Mouse (Mus musculus) thymus, adult 18-20 months (tissue): ENCODE data around the gene Vhl.

Experiments
- DNase-seq, 2 experiments: peaks; one replicate each; pipeline ENCODE4 v3.0.0; 2022; ENCODE audit warnings: mixed read lengths in 2 of 2

The Vhl gene

GRCm38 (mm10) chr6:113623941-113624751 is at the start of gene Vhl:
Gene Vhl, plus strand, starts transcription at chr6:113623959.
- DNase-seq = peak; percentile 71 to 77

DNA sequence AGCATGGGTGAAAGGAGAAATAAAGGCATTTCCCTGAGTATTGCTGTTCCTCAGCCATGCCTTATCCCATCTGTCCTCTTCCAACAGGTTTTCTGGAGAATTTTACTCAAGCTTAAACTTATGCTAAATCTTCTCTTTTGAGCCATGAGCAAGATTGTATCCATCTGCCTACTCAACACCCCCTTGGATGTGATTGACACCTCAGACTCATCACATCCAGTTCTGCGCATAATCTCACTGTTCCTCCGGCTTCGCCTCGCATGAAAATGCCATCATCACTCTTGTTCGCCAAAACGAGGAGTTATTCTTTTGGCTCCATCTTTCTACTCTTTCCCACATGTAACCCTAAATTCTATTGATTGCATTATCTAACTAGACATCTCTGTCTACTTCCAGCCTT is 47.7 kb upstream of the Vhl start:
- no peak for DNase-seq

DNA sequence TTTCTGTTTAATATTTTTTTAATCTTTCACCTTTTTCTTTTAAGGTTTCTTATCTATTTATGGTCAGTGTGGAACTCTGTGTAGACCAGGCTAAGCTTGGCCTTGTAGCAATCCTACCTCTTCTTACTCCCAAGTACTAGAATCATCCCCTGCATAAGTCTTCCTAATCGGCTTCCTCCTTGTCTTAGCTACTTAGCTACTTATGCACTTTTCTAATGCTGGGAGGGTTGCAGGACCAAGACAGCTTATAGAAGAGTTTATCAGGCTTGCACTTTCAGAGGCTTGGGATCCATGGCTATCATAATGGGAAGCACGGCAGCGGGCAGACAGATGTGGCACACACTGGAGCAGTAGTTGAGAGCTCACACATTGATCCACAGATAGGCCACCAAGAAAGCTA is 44.5 kb upstream of the Vhl start:
- no peak for DNase-seq

- no peak for DNase-seq
These were observed 40.7 kb upstream of the Vhl start for GRCm38 (mm10) chr6:113583023-113583422.

- no peak for DNase-seq
These were observed 38.7 kb upstream of the Vhl start for GRCm38 (mm10) chr6:113585065-113585464.

DNA sequence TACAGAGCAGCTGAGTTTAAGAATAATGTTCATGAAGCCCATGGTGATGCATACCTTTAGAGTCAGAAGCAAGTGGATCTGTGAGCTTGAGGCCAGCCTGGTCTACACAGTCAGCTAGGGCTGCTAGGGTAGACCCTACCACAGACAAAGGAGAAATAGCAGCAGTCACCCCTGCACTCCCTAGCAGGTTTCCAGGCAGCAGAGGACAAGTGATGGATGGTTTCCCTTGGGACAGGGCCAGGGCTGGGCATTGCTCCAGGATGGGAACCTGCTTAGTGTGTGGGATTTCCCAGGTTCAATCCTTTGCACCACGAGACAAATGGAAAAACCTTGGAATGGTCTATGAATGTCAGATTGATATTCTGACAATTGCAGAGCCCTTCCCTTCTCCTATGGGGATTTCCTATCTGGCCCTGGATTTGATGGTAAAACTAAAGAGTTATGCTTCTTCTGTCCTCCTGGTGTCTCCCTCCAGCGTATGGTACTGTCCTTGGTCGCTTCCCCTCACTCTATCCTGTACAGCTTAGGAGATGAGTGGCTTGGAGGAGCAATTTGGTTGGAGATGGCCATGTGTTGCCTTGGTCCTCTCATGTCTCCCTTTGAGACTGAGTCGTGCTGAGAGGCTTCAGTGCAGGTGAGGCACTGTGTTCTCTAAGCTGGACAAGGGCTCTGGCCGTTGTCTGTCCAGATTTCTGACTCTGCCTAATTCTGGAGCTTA is 37.1 kb upstream of the Vhl start:
- DNase-seq = no peak

DNA sequence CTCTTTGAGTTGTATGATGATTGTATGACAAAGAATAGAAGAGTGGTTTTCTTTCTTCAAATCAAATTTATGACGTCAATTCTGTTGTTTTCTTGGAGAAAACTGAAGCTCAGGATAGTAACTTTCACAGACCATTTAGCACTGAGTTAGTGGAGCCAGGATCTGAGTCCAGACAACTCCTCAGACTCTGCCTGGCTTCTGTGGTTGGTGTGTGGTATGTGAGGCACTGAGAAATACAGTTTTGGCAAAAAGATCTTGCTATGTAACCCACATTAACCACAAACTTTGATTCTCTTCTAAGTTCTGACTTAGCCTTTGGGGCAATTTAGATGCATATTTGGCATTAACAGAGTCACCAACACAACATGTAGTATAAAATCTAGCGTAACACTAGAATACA is 31.1 kb upstream of the Vhl start:
- no peak for DNase-seq

- no peak for DNase-seq
These were observed 25.8 kb upstream of the Vhl start for GRCm38 (mm10) chr6:113597945-113598344.

DNA sequence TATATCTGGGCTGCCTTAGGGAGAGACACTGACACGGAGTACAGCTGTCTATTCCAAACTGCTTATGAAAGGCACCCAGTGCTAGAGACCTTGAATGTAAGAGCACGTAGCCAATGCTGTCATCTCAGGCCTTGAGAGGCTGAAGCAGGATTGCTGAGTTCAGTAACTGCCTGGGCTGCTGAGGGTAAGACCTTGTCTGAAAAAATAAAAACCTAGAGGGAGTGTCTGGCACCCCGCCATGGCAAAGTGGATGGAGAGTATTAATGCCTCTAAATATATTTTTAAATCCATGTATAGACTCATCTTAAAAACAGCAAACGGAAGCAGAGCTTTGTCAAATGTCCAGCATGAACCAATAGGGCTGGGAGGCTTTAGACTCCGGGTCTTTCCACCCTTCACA is 23.9 kb upstream of the Vhl start:
- no peak for DNase-seq

DNA sequence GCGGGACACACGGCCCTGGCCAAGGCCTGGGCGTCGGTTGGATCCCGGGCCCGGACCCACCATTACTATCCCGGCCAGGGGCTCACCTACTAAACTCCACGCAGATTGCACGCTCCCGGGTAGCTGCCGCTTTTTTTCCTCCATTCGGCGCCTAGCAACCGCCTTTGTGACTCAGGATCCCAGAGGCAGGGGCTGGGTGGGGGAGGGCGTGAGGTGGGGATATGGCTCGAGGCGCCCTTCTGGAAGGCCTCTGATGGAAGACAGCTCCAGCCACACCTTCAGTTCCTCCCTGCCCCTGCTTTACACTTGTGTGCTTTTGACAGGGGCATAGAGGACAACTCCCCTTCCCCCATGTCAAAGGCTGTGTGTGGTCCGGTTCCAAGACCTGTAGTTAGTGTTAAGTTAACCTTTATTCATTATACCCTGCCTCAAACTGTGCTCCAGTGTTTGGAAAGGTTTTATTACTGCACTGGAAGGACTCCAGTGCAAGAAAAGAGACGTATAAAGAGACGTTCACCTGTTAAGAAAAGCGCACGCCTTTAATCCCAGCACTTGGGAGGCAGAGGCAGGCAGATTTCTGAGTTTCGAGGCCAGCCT is 23.1 kb upstream of the Vhl start, which contains the start of gene Fancd2os:
TSS of gene Fancd2os (minus strand) at position 173 of the 597 bp plus-strand sequence.
- DNase-seq = no peak

DNA sequence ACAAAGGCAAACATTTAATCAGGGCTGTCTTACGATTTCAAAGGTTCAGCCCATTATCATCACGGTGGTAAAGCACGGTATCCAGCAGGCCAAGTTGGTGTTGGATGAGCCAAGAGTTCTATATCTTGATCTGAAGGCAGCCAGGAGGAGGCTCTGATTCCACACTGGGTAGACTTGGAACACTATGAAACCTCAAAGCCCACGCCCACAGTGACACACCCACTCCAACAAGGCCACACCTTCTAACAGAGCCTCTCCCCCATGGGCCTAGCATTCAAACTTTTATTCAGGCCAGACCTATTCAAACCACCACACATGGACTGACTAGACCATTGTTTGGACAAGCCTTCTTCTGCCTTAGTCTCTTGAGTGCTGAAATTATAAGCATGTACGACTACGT is 20.9 kb upstream of the Vhl start:
- DNase-seq = no peak

- DNase-seq = peak in 1 of 2 experiments; percentile 9
These were observed 19.8 kb upstream of the Vhl start for GRCm38 (mm10) chr6:113603993-113604392.

GRCm38 (mm10) chr6:113604432-113605223 is 19.1 kb upstream of the Vhl start, which contains the start of gene Brk1:
Gene Brk1, plus strand, starts transcription at chr6:113604772.
- peak; percentile 77 to 85 for DNase-seq

DNA sequence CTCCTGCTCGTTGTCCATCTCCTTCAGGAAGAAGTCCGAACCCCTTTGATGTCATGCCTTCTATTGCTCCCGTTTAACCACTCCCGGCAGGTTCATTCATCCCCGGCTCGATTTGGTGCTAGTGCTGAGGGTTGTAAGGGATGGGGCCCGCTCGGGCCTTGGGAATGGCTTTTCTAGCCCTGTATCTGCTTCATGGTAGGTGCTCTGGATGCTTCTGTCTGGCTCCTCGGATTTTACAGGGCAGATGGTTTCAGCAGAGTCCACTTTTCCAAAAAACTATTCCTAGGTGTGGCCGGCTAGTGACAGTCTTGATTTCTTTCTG is 18.6 kb upstream of the Vhl start:
- no peak for DNase-seq

DNA sequence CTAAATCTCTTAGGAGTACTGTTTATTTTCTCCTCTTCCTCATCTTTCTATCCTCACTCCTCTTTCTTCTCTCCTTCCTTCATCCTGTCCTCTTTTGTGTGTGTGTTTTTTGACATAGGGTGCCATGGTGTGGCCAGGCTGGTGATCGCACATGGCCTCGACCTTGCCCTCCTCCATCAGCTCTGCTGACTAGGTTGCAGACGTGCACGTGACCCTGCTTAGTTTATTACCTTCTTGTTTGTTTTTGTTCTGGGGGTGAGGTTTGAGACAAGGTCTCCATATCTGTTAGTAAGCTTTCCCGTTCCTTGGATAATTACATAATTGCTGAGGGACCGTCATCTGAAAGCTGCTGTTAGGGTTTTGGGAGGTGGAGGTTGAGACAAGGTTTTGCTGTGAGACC is 14.9 kb upstream of the Vhl start:
- DNase-seq = no peak

DNA sequence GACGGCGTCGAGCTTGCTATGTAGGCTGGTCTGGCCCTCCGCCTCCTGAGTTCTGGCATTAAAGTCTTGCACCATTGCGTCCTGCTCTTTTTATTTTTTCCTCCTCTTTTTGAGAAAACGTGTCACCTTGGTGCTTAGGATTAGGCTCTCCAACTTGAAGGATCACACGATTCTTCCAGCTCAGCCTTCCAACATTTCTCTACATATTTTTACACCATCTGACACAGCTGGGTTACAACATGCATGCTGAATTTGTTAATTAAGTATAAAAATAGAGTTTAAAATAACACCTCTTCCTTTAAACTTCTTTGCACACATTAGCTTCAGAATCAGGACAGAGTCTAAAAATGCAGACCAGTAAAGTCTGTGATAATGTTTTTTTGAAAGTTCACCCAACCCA is 14.5 kb upstream of the Vhl start:
- DNase-seq = no peak

- no peak for DNase-seq
These were observed 11.3 kb upstream of the Vhl start for GRCm38 (mm10) chr6:113612258-113612969.

DNA sequence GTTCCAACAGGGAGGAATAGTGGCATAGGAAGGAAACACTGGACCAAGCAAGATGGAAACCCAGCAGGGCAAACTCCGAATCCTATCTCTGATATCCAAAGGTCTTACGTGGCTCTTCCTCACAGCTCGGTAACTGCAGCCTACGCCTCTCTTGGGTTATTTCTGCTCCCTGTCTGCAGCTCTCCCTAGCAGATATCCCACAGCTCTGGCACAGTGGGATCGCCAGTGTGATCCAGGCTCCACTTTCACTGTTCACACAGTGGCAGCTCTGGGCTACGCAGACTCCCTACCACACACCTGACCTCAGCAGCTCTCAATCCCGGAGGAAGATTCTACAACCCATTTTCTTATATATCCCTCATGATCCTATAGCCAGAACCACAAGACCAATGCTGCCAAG is 9.6 kb upstream of the Vhl start:
- DNase-seq = no peak

GRCm38 (mm10) chr6:113614997-113615396 is 8.8 kb upstream of the Vhl start:
- DNase-seq = no peak

- no peak for DNase-seq
These were observed 8.3 kb upstream of the Vhl start for GRCm38 (mm10) chr6:113615489-113615888.

DNA sequence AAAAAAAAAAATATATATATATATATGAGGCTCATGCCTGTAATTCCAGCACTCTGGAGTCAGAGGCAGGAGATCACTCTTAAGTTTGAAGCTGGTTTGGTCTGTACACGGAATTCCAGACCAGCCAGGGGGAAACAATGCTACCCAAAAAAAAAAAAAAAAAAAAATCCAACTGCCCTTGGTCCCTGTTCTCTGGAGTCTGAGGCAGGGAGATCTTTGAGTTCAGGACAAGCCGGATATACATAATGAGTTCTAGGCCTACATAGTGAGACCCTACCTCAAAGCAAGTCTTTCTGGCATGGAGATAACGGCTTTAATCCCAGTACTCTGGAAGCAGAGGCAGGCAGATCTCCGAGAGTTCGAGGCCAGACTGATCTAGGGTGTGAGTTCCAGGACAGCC is 373 bp upstream of the Vhl start:
- DNase-seq = peak in 1 of 2 experiments; percentile 14

DNA sequence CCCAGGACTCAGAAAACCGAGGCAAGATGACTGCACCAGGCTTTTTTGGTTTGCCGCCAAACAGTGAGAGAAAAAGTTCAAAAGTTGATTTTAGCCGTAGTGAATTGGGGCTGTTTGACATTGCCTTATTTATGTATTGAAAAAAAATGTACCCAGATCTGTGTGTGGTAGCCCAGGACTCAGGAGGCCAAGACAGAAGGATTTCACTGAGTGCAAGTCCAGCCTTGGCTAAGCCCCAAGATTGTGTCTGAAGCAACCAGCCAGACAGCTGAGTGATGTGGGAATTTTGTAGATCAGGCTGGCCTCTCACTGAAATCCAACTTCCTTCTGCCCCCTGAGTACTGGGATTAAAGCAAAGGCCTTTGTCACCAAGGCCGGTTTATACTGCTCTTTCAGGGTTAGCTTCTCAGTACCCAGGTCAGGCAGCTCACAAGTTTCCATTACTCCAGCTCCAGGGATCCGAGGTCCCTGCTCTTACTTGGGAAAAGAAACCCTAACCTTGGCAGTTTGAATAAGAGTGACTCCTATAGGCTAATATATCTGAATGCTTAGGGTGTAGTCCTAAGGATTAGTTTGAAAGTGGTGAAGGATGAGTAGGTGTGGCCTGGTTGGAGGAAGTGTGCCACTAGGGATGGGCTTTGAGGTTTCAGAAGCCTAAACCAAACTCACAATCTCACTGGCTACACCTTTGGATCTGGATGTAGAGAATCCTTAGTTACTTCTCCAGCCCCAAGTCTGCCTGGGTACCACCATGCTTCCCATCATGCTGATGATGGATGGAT is 1.4 kb downstream of the Vhl start:
- DNase-seq = no peak
